Mouse (Mus musculus): ENCODE results near the gene Pglyrp1. TPM values are rescaled to one million over a fixed set of nuclear protein-coding genes. Genes with fewer than 3 reads are reported as not detected.

The Pglyrp1 gene
- not detected for polyA plus RNA-seq (2014; fragmentation: Illumina TruSeq; extraction: RNeasy Lipid Tissue Mini Kit (QIAGEN cat#74804); ENCODE audit: low replicate concordance)

DNA sequence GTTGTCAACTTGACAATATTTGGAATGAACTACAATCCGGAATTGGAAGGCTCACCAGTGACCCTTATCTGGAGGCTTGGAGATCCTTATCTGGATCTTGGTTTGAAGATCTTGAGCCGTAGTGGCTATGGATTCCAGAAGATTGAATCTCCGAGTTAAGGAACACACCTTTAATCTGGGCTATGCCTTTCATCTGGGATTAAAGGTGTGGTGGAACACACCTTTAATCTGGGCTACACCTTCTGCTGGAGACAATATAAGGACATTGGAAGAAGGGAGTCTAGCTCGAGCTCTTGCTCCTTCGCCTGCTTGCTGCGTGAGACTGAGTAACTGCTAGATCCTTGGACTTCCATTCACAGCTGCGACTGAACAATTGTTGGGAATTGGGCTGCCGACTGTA is at the start of gene Pglyrp1:
TSS of gene Pglyrp1 (plus strand) at position 301 of the 400 bp plus-strand sequence.

DNA sequence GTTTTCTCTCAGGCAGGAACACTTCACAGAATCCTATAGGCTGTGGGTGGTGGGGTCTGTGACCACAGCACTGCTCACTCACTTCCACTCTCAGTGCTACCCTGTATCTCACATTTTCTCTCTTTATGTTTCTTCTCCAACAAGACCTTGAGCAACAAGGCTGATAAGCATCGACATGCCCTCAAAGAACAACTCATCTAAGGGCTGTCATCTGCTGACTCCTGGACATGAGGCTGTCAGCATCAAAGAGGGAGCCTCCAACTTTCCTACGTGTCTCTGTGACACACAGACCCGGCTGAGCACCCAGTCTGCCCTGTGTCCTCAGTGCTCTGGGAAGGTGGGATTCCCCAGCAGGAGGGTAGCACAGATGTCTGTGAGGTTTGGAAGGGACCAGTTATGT is 49.6 kb upstream of the Pglyrp1 start, which contains the start of gene Psg17:
TSS of gene Psg17 (minus strand) at position 101 of the 400 bp plus-strand sequence.

DNA sequence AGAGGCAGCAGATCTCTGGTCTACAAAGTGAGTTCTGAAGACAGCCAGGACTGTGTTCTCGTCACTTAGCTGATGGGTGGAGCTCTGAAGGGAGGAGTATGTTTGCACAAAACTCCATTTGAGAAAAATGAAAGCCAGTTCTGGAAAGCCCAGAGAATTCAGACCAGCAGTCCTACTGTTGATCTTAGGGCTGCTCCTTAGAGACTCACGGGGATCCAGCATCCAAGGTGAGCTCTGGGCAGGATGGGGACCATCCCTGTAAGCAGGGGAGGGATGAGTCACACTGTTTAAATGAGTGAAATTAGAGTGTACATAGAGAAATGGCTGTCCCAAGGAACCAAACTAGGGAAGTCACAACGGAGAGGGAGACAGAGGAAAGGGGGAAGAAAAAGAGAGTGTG is 31.3 kb upstream of the Pglyrp1 start, which contains the start of gene Mill2:
TSS of gene Mill2 (plus strand) at position 102 of the 400 bp plus-strand sequence.

DNA sequence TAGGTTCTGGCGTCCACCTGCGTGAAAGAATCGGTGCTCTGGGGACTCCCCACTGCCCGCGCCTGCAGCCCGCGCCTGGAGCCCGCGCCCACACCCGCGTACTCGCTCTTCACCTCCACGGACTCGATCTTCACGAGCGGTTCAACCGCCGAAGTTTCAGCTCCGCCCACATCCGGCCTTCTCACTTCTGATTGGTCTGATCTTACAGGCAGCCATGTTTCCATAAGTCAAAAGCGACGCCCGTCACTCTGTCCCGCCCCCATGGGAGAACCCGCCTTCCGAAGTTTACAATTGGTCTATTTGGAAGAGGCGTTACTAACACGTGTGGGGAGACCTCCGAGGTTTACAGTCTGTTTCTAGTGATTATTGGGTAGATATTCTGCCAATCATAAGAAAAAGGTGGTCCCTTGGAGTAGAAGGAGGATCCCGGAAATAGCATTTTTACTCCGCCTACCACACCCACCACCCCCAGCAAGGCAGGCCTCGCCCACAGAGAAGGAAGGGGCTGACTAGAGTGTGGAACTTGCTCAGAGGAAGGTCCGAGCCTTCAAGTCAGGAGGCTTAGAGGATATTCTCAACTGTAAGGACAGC is 39.2 kb downstream of the Pglyrp1 start, which contains the start of gene Ccdc61:
TSS of gene Ccdc61 (minus strand) at position 175 of the 591 bp plus-strand sequence.

DNA sequence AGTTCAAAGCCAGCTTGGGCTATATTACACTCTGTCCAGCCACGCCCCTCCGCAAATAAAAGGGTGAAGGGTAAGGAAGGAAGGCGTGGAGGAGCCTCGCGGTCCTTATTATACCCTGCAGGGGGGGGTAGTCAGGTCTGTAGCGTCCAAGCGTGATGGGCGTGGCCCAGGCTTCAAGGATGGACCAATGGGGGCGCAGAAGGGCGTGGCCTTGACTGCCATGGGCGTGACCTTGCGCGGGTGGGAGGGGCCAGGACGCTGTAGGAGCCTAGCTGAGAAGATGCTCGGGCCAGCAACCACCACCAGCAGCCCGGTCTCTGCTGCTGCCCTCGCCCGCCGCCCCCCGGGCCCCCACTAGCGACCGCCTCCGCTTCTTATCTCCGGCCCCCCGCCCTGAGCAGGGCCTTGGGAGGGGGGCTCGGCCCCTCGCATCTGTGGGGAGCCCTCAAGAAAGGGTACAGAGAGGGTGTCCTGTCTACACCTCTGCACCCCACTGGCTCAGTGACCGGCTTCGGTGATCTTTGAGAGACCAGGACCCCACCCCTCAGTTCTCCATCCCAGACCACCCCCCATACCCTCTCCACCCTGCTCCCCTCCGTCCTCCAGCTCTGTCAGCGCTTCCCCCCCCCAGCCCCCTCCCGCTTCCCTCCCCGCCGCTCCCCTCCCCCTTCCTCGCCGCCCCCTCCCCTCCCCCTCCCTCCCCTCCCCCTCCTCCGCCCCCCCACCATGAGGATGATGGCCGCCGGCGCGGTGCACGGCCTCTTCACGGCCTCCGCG is 54.2 kb downstream of the Pglyrp1 start, which contains the start of gene Nova2:
TSS of gene Nova2 (plus strand) at position 727 of the 777 bp plus-strand sequence.

Other genes starting within 250 kb of the Pglyrp1 start
- not detected for gene Psg21, start 214.6 kb upstream of the Pglyrp1 start, polyA plus RNA-seq (2014; fragmentation: Illumina TruSeq; extraction: RNeasy Lipid Tissue Mini Kit (QIAGEN cat#74804); ENCODE audit: low replicate concordance)
- not detected for gene Psg20, start 185.1 kb upstream of the Pglyrp1 start, polyA plus RNA-seq (2014; fragmentation: Illumina TruSeq; extraction: RNeasy Lipid Tissue Mini Kit (QIAGEN cat#74804); ENCODE audit: low replicate concordance)
- not detected for gene Psg22, start 153.2 kb upstream of the Pglyrp1 start, polyA plus RNA-seq (2014; fragmentation: Illumina TruSeq; extraction: RNeasy Lipid Tissue Mini Kit (QIAGEN cat#74804); ENCODE audit: low replicate concordance)
- gene Psg19, start 72.8 kb upstream of the Pglyrp1 start, polyA plus RNA-seq (2014; fragmentation: Illumina TruSeq; extraction: RNeasy Lipid Tissue Mini Kit (QIAGEN cat#74804); ENCODE audit: low replicate concordance): not detected
- gene Psg17, start 49.7 kb upstream of the Pglyrp1 start, polyA plus RNA-seq (2014; fragmentation: Illumina TruSeq; extraction: RNeasy Lipid Tissue Mini Kit (QIAGEN cat#74804); ENCODE audit: low replicate concordance): not detected
- 4.1 TPM for gene Mill2, start 31.4 kb upstream of the Pglyrp1 start, polyA plus RNA-seq (2014; fragmentation: Illumina TruSeq; extraction: RNeasy Lipid Tissue Mini Kit (QIAGEN cat#74804); ENCODE audit: low replicate concordance)
- 0.71 TPM for gene Ccdc61, start 39.1 kb downstream of the Pglyrp1 start, polyA plus RNA-seq (2014; fragmentation: Illumina TruSeq; extraction: RNeasy Lipid Tissue Mini Kit (QIAGEN cat#74804); ENCODE audit: low replicate concordance)
- 0.07 TPM for gene Nova2, start 54.6 kb downstream of the Pglyrp1 start, polyA plus RNA-seq (2014; fragmentation: Illumina TruSeq; extraction: RNeasy Lipid Tissue Mini Kit (QIAGEN cat#74804); ENCODE audit: low replicate concordance)
- not detected for gene Nanos2, start 116.1 kb downstream of the Pglyrp1 start, polyA plus RNA-seq (2014; fragmentation: Illumina TruSeq; extraction: RNeasy Lipid Tissue Mini Kit (QIAGEN cat#74804); ENCODE audit: low replicate concordance)
- not detected for gene Mypop, start 119.9 kb downstream of the Pglyrp1 start, polyA plus RNA-seq (2014; fragmentation: Illumina TruSeq; extraction: RNeasy Lipid Tissue Mini Kit (QIAGEN cat#74804); ENCODE audit: low replicate concordance)
- gene Irf2bp1, start 132.7 kb downstream of the Pglyrp1 start, polyA plus RNA-seq (2014; fragmentation: Illumina TruSeq; extraction: RNeasy Lipid Tissue Mini Kit (QIAGEN cat#74804); ENCODE audit: low replicate concordance): 0.52 TPM
- 4.9 TPM for gene Foxa3, start 152.2 kb downstream of the Pglyrp1 start, polyA plus RNA-seq (2014; fragmentation: Illumina TruSeq; extraction: RNeasy Lipid Tissue Mini Kit (QIAGEN cat#74804); ENCODE audit: low replicate concordance)
- gene Sympk, start 153.0 kb downstream of the Pglyrp1 start, polyA plus RNA-seq (2014; fragmentation: Illumina TruSeq; extraction: RNeasy Lipid Tissue Mini Kit (QIAGEN cat#74804); ENCODE audit: low replicate concordance): 1.7 TPM
- not detected for gene Rsph6a, start 183.4 kb downstream of the Pglyrp1 start, polyA plus RNA-seq (2014; fragmentation: Illumina TruSeq; extraction: RNeasy Lipid Tissue Mini Kit (QIAGEN cat#74804); ENCODE audit: low replicate concordance)
- gene Dmwd, start 204.9 kb downstream of the Pglyrp1 start, polyA plus RNA-seq (2014; fragmentation: Illumina TruSeq; extraction: RNeasy Lipid Tissue Mini Kit (QIAGEN cat#74804); ENCODE audit: low replicate concordance): not detected
- 1.3 TPM for gene Dmpk, start 212.5 kb downstream of the Pglyrp1 start, polyA plus RNA-seq (2014; fragmentation: Illumina TruSeq; extraction: RNeasy Lipid Tissue Mini Kit (QIAGEN cat#74804); ENCODE audit: low replicate concordance)
- gene Six5, start 223.3 kb downstream of the Pglyrp1 start, polyA plus RNA-seq (2014; fragmentation: Illumina TruSeq; extraction: RNeasy Lipid Tissue Mini Kit (QIAGEN cat#74804); ENCODE audit: low replicate concordance): 0.33 TPM
- not detected for gene Gm4969, start 247.0 kb downstream of the Pglyrp1 start, polyA plus RNA-seq (2014; fragmentation: Illumina TruSeq; extraction: RNeasy Lipid Tissue Mini Kit (QIAGEN cat#74804); ENCODE audit: low replicate concordance)
- gene Fbxo46, start 248.5 kb downstream of the Pglyrp1 start, polyA plus RNA-seq (2014; fragmentation: Illumina TruSeq; extraction: RNeasy Lipid Tissue Mini Kit (QIAGEN cat#74804); ENCODE audit: low replicate concordance): 0.48 TPM